Mouse (Mus musculus) MN1 (cell line): ENCODE measurements around the gene Serinc3.
"Not testable (repeated sequence)": the region's sequence is repeated elsewhere in the genome, so short reads cannot be mapped to it uniquely, and the experiment has no call there.

Experiments
- DNase-seq: peaks from one replicate; pipeline ENCODE4 v3.0.0-alpha.2; 2016; ENCODE audit warnings: low spot score

The Serinc3 gene

DNA sequence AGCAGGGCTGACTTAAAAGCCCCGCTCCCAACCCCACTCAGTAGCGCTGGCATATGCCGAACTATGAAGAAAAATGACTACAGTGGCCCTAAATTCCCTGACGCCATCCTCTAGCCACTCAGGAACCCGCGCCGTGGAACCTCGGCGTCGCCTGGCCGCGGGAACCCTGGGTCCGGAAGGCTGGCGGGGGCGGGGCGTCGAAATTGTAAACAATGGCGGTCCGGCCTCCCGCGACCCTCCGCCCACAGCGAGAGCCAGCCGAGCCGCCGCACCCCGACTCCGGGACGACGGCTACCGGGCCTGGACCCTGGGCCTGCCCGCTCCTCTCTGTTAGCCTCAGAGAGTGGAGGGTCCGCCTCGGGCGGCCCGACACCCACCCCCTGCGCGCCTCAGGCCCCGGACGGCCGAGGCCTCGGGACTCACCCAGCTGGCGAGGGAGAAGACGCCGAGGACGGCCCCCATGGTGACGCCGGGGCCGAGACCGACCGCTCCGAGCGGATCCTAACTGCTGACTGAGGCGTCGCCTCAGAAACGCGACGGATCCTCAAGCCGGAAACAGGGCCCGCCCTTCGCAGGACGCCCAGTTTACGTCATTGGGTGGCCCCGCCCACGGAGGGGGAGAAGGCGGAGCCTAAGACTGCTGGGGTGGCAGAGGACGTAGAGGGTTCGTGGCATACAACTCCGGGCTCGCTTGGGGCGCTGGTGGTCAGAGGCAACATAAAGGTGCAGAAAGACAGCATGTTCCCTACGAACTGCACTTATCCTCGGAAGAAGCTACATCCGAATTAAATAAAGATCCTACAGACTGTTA lies at the start of gene Serinc3:
Gene Serinc3 (minus strand): TSS at position 557 of the 811 bp plus-strand sequence.
- DNase-seq, result peak; percentile 99

DNA sequence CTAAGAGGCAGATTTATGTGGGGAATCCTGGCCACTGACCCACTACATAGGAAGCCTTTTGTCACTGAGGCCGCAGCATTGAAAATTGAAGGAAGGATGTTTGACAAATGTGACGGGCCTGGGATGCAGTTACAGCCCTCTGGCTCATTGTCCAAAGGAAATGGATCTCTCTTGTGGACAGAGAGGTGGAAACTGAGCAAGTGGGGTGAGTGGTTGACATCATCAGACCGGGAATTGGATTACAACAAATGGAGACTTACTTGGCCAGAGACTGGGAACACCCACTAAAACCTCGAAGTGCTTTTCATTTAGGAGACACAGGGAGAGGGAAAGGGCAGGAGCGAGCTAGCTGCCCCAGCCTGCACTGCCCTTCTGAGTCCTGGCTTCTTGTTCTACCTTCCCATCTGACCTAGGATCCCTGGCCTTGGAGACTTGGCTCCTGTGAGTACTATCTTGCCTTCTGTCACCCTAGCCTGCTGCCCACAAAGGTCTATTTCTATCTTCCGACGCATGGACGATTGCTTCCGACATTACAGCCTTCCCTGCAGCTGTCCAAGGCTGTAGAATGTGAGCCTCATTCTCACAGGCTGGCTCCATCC lies 48.9 kb upstream of the Serinc3 start:
- DNase-seq, result no peak

DNA sequence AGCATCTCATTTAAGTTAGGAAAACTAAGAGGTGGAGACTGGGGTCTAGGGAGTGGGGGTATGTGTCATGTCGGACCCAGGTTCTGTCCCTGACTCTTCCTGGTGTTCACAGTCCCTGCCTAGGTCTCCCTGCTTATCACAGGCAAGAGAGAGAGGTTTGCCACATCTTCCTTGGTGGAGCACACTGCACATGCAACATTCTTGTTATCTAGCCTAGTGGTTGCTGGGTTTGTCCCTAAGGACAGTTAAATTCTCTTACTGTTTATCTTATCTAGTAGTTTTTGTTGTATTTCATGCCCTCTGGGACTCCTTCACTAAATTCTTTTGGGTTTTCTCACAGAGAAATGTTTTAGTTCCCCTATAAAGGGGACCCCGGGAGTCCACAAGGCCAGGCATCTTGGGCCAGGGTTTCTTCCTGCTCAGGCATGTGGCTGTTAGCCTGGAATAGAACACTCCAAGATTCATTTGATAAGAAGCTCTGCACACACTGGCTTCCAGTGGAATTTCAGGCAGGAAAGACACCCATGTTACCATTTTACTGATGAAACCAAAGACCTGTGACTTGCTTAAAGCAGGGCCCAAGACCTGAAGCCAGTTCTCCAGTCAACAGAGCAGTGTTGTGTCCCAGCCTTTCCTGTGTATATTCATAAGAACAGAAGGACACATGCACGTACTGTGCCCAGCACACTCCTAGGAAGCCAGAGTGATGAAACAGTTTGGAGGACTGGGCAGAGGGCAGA lies 48.1 kb upstream of the Serinc3 start:
- no peak for DNase-seq

DNA sequence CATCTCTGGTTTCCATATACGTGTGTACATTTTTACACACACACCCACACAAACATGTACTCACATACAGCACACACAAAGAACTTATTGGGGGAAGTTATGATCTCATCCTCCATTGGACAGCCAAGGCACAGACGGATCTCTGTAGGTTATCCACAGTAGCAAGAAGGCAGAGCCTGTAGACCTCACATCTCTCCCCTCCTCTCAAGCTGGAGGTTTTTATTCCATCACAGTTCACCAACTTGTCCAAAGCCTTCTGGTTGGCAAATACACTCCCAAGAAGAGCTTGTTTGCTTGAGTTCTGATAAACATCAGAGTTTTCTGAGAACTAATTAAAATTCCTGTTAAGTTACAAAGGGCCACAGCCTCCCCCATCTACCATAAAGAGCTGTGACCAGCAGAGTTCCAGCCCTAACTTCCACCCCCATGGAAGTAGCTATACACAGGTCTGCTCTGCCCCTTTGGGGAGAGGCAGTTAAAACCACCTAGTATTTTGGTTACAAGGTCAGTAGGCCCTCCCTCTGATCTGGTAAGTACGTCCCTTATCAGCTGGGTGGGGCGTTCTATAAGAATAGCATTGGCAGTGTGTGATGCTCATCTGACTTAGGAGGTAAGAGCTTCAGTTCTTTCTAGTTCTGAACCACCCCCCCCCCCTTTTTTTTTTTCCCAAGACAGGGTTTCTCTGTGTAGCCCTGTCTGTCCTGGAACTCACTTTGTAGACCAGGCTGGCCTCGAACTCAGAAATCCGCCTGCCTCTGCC lies 47.1 kb upstream of the Serinc3 start:
- no peak for DNase-seq

DNA sequence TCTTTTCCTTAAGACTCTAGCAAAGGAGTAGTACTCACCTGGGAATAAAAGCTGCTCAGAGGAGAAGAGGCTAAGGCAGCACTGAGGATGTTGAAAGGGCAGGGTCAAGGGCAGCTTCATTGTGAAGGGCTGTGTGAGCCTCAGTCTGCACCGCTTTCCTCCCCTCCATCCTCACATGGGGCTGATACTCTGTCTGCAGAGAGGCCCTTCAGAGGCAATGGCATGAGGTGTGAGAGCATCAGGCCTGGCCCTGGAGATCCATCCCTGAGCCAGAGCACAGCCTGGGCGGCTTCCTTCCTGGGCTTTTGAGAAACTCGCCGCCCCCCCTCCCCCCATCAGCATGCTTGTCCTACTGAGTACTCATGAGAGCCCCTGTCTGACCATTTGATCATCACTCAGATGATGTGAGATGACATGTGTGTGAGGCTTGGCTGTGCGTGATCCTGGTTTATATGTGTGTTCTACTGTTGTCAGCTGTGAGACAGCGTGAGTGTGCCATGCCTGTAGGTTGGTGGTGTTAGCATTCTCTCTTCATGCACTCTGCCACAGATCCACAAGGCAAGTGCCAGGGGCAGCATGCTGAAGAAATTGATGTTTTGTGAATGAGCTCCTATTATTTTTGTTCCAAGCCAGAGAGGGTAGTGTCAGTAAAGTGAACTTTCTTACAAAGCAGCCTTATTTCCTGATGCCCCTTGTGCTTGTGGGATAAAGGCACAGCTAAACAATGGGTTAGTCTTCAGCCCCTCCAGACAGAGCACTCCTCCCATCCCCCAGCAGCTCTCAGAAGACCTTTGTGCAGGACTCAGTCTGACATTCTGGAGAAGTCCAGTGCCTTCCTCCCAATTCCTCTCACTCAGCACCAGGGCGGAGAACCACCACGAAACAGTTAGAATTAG lies 45.7 kb upstream of the Serinc3 start:
- DNase-seq, result no peak

DNA sequence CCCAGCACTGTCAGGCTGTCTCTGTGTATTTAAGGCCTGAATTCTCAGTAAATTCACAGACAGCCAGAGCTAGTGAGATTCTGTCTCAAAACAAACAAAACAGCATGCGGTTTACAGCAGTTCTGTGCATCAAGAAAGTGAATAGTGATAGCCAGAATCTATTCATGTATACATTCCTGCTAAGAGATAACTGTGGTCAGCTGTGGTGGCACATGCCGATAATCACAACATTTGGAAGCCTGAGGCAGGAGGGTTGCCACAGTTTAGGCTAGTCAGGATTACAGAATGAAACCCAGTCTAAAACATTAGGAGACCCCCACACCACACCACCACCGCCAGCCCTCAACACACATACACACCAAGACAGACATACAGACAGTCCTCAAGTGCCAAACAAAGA lies 44.8 kb upstream of the Serinc3 start:
- DNase-seq, result no peak

DNA sequence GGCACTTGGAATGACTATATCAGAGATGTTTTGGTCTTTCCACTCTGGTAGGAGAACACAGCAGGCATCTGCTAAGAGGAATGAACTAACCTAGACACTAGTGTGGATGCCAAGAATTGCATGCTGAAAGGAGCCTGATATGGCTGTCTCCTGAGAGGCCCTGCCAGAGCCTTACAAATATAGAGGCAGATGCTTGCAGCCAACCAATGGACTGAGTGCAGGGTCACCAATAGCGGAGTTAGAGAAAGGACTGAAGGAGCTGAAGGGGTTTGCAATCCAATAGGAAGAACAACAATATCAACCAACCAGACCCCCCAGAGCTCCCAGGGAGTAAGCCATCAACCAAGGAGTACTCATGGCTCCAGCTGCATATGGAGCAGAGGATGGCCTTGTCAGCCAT lies 43.4 kb upstream of the Serinc3 start:
- not testable (repeated sequence) for DNase-seq

DNA sequence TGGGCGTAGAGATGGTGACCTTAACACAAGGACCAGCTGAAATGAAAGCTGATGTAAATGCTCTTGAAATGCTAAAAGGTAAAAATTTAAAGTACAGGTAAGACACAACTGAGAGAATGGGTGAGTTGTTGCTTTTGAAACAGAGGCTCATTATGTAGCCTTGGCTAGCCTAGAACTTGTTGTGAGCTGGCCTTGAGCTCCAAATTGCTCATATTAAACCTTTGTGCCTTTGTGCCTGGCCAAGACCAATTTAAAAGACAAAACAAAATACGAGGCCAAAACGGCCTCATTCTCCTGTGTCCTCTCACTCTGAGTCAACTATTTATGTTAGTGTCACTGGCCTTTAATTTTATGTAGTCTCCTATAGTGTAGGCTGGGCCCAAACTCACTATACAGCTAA lies 42.0 kb upstream of the Serinc3 start:
- no peak for DNase-seq

DNA sequence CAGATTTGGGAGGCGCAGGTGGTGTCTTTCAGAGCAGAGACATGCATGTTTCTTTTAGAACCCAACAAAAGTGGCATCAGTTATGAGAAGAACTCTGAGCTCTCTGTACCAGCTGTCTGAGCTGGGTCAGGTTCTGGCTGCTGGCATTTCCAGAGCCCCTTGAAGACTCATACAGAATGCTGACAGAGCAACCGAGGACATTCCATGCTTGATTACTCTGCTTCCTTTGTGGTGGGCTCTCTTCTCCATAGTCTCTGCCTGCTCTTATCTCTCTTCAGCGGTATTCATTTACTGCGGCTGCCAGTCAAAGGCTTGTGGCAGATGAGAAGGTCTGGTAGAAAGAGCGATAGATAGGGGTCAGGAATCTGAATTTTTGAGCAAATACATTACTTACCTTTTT lies 41.3 kb upstream of the Serinc3 start:
- DNase-seq, result no peak

DNA sequence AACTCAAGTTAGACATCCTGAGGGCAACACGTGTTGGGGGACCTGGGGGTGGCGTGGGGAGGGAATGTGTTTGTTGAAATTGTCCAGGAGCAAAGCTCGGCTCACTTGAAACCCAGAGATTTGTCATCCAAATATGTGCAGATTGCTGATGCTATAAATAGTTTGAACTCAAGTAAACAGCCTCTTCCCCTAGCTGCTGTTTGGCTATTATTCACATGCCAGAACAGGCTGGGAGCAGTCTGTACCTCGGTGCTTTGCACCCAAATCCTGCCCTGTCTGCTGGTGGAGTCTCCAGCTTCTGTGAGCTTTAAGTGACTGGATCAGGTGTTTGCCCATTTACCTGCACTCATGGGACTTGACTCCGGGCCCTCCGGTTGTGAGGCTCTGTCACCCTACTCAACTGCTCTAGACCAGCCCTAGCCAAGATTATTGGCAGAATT lies 40.9 kb upstream of the Serinc3 start:
- DNase-seq, result no peak

DNA sequence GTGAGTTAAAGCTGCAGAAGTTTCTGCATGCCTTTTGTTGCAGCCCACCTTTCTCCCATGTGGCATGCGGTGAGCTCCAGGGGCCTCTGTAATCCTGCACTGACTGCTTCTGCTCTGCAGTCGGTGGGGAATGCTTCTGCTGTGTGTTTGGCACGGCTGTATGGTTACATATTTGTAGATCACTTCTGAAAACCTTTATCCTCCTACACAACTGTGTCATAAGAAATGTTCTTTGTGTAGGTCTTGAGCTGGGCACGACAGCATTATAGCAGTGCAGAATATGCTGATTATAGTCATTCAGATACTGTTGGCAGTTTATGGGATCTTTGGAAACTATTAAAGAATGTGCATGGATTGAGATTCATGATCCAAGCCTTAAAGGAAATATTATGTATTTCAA lies 40.4 kb upstream of the Serinc3 start:
- no peak for DNase-seq

DNA sequence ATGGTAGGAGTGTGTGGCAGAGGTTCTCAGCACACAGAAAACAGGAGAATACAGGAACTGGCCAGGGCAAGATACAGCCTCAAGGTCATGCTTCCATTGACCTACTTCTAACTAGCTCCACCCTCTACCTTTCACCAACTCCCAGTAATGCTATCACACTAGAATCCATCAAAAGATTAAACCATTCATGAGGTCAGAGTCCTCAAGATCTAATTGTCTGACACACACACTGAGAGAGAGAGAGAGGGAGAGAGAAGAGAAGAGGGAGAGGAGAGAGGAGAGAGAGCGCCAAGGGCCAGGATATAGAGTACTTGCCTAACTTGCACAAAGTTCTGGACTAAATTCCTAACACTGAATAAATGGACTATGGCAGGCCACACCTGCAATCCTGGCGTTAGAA lies 37.4 kb upstream of the Serinc3 start:
- DNase-seq, result no peak

DNA sequence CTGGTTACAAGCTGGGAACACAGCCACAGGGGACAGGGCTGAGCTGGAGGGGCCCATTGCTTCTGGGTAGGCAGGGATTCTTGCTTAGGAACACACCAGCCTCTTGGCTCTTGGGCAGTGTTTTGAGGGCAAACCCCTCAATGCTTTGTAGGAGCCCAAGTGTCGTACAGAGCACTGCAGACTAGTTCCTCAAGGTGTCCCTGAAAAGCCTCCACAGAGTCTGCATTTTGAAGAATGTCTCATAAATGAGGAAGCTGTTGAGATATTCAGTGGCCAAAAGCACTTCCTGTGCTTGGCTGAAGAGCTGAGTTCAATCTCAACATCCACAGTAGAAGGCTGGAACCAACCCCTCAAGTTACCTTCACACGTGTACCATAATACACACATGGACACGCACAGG lies 31.8 kb upstream of the Serinc3 start:
- no peak for DNase-seq

DNA sequence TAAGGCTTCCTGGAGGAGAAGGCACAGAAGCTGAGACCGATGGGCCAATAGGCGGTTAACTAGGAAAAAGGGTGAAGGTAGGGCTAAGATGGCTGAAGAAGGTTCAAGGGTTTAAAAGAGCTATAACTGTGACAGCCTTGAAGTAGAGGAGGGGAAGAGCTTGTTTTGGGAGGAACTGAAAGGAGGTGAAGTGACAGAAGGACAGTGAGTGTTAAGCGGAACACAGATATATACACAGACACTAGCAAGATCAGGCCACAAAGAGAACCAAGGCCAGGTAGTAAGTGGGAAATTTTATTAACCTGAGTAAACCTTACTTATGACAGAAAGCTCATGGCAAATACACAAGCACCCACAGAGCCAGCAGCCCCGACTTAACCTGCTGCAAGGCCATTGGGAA lies 31.4 kb upstream of the Serinc3 start:
- no peak for DNase-seq

DNA sequence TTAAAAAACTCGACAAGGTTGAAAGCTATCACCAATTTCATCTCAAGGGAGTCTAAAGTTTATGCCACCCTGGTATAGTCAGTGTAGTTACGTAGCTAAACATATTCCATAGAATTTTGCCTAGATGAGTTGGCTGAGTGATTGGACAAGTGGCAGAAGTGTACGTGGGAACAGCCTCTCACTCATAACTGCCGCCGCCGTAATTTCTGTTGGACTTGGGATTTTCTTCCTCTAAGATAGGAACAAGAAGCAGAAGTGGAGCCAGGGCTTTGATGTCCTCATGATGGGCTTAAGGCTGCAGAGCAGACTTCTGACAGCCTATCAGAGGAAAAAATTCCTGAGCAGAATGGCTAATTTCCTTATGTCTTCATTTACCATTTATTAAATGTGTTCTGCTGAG lies 30.7 kb upstream of the Serinc3 start:
- no peak for DNase-seq

DNA sequence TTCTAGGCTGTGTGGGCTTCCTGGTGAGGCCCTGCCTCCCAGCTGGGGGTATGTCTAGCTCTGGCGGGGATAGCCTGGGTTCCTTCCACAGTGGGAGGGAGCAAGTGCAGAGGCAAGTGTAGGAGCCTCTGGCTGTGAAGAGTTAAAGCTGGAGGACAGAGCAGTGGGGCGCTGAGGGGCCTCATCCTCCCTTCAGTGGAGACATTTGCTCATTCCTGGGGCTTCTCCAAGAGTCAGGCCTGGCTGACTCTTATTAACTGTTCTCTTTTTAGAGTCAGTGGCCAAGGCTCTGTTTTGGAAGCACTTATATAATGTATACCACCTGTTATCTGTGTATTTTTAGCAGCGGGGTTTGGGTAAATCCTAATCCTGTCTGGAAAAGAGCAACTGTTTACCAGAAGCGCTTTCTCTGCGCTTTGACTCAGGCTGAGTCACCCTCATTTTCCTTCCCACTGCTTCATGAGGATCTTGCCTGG lies 30.3 kb upstream of the Serinc3 start:
- DNase-seq, result no peak

DNA sequence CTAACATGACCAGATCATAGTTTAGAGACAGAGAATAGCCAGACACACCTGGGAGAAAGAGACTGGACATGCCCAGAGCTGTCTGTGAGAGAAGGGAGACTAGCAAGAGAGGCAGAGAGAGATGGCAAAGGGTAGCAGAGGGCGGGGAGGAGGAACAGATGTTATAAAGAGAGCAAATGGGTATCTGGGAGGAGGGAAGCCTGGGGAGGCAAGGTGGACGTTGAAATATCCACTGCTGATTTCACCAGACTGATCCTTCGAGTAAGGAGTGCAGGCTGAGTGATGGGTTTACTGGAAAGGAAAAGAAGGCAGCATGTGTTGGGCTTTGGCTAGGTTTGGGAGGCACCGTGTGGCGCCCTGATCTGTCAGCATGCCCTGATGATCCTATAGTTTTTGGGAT lies 29.5 kb upstream of the Serinc3 start:
- no peak for DNase-seq

DNA sequence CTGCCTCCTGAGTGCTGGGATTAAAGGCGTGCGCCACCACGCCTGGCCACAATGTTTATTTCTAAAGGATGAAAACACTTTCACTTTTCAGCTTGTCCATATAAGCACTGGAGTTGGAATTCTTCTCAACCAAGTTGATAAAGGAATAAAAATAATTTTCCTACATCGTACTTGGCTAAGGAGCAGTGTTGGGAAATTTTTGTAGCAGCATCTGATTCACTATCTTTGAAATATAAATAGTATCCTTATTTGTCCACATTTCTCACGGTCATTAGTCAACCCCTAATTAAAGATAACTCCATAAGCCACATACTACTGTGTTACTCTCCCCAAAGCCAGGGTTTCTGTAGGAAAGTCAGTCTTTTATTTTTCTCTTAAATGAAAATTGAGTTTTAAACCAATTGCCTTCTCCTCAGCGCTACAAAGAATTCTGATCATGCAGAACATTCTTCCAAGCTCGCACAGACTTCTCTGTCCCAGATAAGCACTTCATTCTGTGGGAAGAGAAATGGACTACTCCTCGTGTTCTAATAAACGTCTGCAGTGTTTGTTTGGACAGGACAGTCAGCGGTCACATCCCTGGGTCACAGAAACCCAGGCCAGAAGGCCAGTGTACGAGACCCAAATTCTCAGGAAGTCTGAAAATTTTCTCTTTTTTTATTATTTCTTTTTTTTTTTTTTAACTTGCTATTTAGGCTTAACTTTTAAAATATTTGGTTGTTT lies 26.1 kb upstream of the Serinc3 start:
- no peak for DNase-seq

DNA sequence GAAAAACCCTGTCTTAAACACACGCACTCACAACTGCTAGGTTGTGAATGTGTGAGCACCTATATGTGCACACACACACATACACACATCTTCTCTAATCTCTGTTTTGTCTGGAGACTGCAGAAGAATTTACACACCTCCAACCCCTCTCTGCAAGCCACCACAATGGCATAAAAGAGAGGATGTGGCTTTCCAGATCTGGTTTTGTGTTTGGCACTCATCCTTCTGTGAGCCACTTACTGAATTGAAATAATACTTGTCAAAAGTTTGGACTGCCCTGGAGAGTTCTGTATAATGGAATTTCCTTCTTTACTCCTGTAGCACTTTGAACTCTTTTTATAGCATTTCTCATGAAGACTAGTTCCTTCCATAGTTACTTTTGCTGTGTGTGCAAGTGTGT lies 22.1 kb upstream of the Serinc3 start:
- no peak for DNase-seq

DNA sequence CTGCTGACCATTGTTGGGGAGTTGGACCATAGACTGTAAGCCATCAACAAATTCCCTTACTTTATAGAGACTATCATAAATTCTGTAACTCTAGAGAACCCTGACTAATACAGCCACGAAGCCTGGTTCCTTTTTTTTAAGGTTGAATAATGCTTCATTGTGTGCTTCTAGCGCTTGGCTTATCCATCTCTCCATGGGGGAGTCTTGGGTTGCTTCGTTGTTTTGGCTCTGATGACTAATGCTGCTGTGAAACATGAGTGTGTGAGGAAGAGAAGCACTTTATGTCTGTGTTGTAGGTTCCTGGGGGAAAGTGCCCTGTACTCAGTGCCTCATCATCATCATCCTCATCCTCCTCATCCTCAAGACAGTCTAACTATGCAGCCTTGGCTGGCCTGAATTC lies 19.0 kb upstream of the Serinc3 start:
- no peak for DNase-seq
